Mouse (Mus musculus) cerebellum, adult 18-20 months (tissue): Measurements from ENCODE around the gene Clcn1.

Experiments
- DNase-seq, 2 experiments: peaks; one replicate each; pipeline ENCODE4 v3.0.0; 2021

The Clcn1 gene

GRCm38 (mm10) chr6:42286448-42286847, at the start of gene Clcn1:
Gene Clcn1, plus strand, starts transcription at chr6:42286685.
- no peak for DNase-seq

GRCm38 (mm10) chr6:42237276-42237805, 49.1 kb upstream of the Clcn1 start:
- DNase-seq = no peak

- DNase-seq = no peak
These were observed 45.0 kb upstream of the Clcn1 start for GRCm38 (mm10) chr6:42241311-42242045.

- DNase-seq = peak; percentile 70 to 80
These were observed 40.7 kb upstream of the Clcn1 start, which contains the start of gene Gstk1 for GRCm38 (mm10) chr6:42245711-42246353. Gene Gstk1, plus strand, starts transcription at chr6:42245935.

GRCm38 (mm10) chr6:42247173-42247572, 39.3 kb upstream of the Clcn1 start:
- DNase-seq = peak in 1 of 2 experiments; percentile 29

GRCm38 (mm10) chr6:42247981-42248380, 38.5 kb upstream of the Clcn1 start:
- DNase-seq = no peak

- no peak for DNase-seq
These were observed 34.7 kb upstream of the Clcn1 start for GRCm38 (mm10) chr6:42251791-42252190.

- no peak for DNase-seq
These were observed 33.4 kb upstream of the Clcn1 start for GRCm38 (mm10) chr6:42253103-42253502.

- peak; percentile 43 to 52 for DNase-seq
These were observed 29.1 kb upstream of the Clcn1 start for GRCm38 (mm10) chr6:42257303-42257863.

GRCm38 (mm10) chr6:42260430-42260829, 26.1 kb upstream of the Clcn1 start:
- DNase-seq = no peak

- no peak for DNase-seq
These were observed 24.8 kb upstream of the Clcn1 start, which contains the start of gene Tmem139 for GRCm38 (mm10) chr6:42261524-42262170. Gene Tmem139, plus strand, starts transcription at chr6:42261970.

- peak; percentile 98 to 100 for DNase-seq
These were observed 21.7 kb upstream of the Clcn1 start, which contains the start of gene Casp2 for GRCm38 (mm10) chr6:42264626-42265312. Gene Casp2, plus strand, starts transcription at chr6:42264985.

- no peak for DNase-seq
These were observed 20.8 kb upstream of the Clcn1 start for GRCm38 (mm10) chr6:42265391-42266330.

- DNase-seq = no peak
These were observed 15.7 kb upstream of the Clcn1 start for GRCm38 (mm10) chr6:42270817-42271216.

GRCm38 (mm10) chr6:42276151-42276550, 10.3 kb upstream of the Clcn1 start:
- DNase-seq = no peak

GRCm38 (mm10) chr6:42282865-42283528, 3.5 kb upstream of the Clcn1 start:
- DNase-seq = no peak

GRCm38 (mm10) chr6:42287562-42287961, 1.1 kb downstream of the Clcn1 start:
- DNase-seq = no peak

GRCm38 (mm10) chr6:42293327-42293726, 6.8 kb downstream of the Clcn1 start:
- DNase-seq = no peak

GRCm38 (mm10) chr6:42295549-42296094, 9.1 kb downstream of the Clcn1 start:
- no peak for DNase-seq

- no peak for DNase-seq
These were observed 12.9 kb downstream of the Clcn1 start for GRCm38 (mm10) chr6:42299362-42299761.
